Mouse (Mus musculus) bone marrow, adult 2 months (tissue): ENCODE measurements around the gene Arf6.
"Not testable (repeated sequence)": the region's sequence is repeated elsewhere in the genome, so short reads cannot be mapped to it uniquely, and the experiment has no call there.

Source experiments
- CTCF ChIP-seq: fragments of 200-500 bp; IDR thresholded peaks from 2 replicates; pipeline ENCODE4 v1.5.1; 2011; ENCODE audit warnings: low read length, control low read depth; ENCODE audit not compliant: control insufficient read depth, insufficient read depth
- POLR2A ChIP-seq: fragments of 200-500 bp; IDR thresholded peaks from 2 replicates; pipeline ENCODE4 v1.6.1; 2011; ENCODE audit warnings: low read depth, mild to moderate bottlenecking, control low read depth, low read length, borderline replicate concordance; ENCODE audit not compliant: control insufficient read depth

DNA sequence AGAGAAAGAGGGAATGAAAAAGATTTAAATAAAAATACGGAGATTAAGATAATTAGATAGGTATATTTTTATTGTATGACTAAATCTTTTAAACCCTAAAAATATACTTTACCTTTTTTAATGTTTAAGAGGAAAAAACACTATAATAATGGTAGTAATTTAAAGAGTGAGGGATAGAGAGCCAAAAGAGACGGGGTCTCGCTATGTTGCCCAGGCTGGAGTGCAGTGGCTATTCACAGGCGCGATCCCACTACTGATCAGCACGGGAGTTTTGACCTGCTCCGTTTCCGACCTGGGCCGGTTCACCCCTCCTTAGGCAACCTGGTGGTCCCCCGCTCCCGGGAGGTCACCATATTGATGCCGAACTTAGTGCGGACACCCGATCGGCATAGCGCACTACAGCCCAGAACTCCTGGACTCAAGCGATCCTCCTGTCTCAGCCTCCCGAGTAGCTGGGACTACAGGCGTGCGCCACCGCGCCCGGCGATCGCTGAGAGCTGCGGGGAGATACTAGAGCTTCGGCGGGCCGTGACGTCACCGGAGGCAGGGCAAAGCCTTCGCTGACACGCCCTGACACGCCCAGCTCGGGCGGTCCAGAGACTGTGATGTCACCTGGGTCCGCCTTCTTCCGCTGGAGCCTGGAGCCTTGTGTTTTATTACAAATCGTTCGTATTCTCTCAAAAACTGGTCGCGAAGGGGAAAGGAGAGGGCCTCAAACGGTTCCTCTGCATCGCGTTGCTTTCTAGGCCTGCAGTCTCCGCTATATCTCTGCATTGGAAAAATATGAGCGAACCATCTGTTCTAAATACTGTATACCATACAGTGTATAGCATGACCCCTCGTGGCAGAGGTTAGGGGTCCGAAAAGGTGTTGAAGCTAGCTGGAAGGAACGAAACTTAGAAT, 10.7 kb upstream of the Arf6 start:
- not testable (repeated sequence) for TF ChIP-seq CTCF, POLR2A
